Mouse (Mus musculus): ENCODE measurements at regions not wholly inside any gene's neighbourhood (a gene's known extent, or its start where the extent isn't known, plus 50 kb on each side); places are given as distances from the start of the nearest gene placed in this dataset.

GRCm38 (mm10) chr6:31085760-31086108, 126.9 kb upstream of the Klf14 start:
- no peak for TF ChIP-seq MAX (IDR thresholded peaks at IDR 0.05)
- no peak for TF ChIP-seq MYOG (IDR thresholded peaks at IDR 0.05; ENCODE audit: control insufficient read depth, extremely low read depth, insufficient read length)
- no peak for TF ChIP-seq USF1 (IDR thresholded peaks at IDR 0.05; ENCODE audit: low read depth)
- TF ChIP-seq CTCF (IDR thresholded peaks at IDR 0.05; ENCODE audit: control insufficient read depth, insufficient read depth, insufficient read length), result no peak
- no peak for TF ChIP-seq MYOD1 (IDR thresholded peaks at IDR 0.05; ENCODE audit: control insufficient read depth, insufficient read length, low read depth)
- TF ChIP-seq CEBPB (IDR thresholded peaks at IDR 0.05; ENCODE audit: low read depth), result no peak
- no peak for TF ChIP-seq FOSL1 (IDR thresholded peaks at IDR 0.05; ENCODE audit: insufficient read depth, low read length, poor library complexity, severe bottlenecking)
- Histone ChIP-seq H3K79me3 (ENCODE audit: low read depth) (peaks cover 62% of the 10 kb centered on the region), H3K79me2 (ENCODE audit: control insufficient read depth, insufficient read depth) (peaks cover 81% of the 10 kb centered on the region), H3K36me3 (ENCODE audit: control insufficient read depth, insufficient read depth) (peaks cover 76% of the 10 kb centered on the region), H3ac (ENCODE audit: control insufficient read depth, insufficient read length, low read depth) (peak overlapping the region; percentile 91), H3K4me3 (ENCODE audit: insufficient read depth, poor library complexity, severe bottlenecking) (peak overlapping the region; percentile 60), H3K27me3 (ENCODE audit: control insufficient read depth, insufficient read depth, insufficient read length) (no peaks in the 10 kb centered on the region)

- peaks cover 62% of the 10 kb centered on the region for H3K79me3 ChIP-seq (ENCODE audit: low read depth)
- H3K79me2 ChIP-seq (ENCODE audit: control insufficient read depth, insufficient read depth), result peaks cover 81% of the 10 kb centered on the region
- H3K36me3 ChIP-seq (ENCODE audit: control insufficient read depth, insufficient read depth), result peaks cover 76% of the 10 kb centered on the region
- peak overlapping the region; percentile 91 for H3ac ChIP-seq (ENCODE audit: control insufficient read depth, insufficient read length, low read depth)
- TF ChIP-seq CTCF (IDR thresholded peaks at IDR 0.05; ENCODE audit: control insufficient read depth, insufficient read depth, insufficient read length), result no peak
- no peak for TF ChIP-seq MYOG (IDR thresholded peaks at IDR 0.05; ENCODE audit: control insufficient read depth, extremely low read depth, insufficient read length)
- TF ChIP-seq MYOD1 (IDR thresholded peaks at IDR 0.05; ENCODE audit: control insufficient read depth, insufficient read length, low read depth), result no peak
- peak; percentile 89 for TF ChIP-seq USF1 (IDR thresholded peaks at IDR 0.05; ENCODE audit: low read depth)
- no peaks in the 10 kb centered on the region for H3K27me3 ChIP-seq (ENCODE audit: control insufficient read depth, insufficient read depth, insufficient read length)
- peak overlapping the region; percentile 60 for H3K4me3 ChIP-seq (ENCODE audit: insufficient read depth, poor library complexity, severe bottlenecking)
Observed at GRCm38 (mm10) chr6:31086283-31086682, 127.4 kb upstream of the Klf14 start.

- Histone ChIP-seq H3K79me3 (ENCODE audit: low read depth) (peaks cover 60% of the 10 kb centered on the region), H3K4me3 (ENCODE audit: insufficient read depth, poor library complexity, severe bottlenecking) (peak overlapping the region; percentile 60), H3K36me3 (ENCODE audit: control insufficient read depth, insufficient read depth) (peaks cover 77% of the 10 kb centered on the region), H3ac (ENCODE audit: control insufficient read depth, insufficient read length, low read depth) (peak overlapping the region; percentile 88), H3K27me3 (ENCODE audit: control insufficient read depth, insufficient read depth, insufficient read length) (no peaks in the 10 kb centered on the region), H3K79me2 (ENCODE audit: control insufficient read depth, insufficient read depth) (peaks cover 83% of the 10 kb centered on the region)
- TF ChIP-seq CTCF (IDR thresholded peaks at IDR 0.05; ENCODE audit: control insufficient read depth, insufficient read depth, insufficient read length) (no peak), MYOD1 (IDR thresholded peaks at IDR 0.05; ENCODE audit: control insufficient read depth, insufficient read length, low read depth) (no peak), CEBPB (IDR thresholded peaks at IDR 0.05; ENCODE audit: low read depth) (no peak), MAX (IDR thresholded peaks at IDR 0.05) (no peak), MYOG (IDR thresholded peaks at IDR 0.05; ENCODE audit: control insufficient read depth, extremely low read depth, insufficient read length) (no peak), FOSL1 (IDR thresholded peaks at IDR 0.05; ENCODE audit: insufficient read depth, low read length, poor library complexity, severe bottlenecking) (no peak)
Observed at GRCm38 (mm10) chr6:31086798-31087360, 128.0 kb upstream of the Klf14 start.

- TF ChIP-seq MAX (IDR thresholded peaks at IDR 0.05), result no peak
- TF ChIP-seq CEBPB (IDR thresholded peaks at IDR 0.05; ENCODE audit: low read depth), result no peak
- TF ChIP-seq MYOD1 (IDR thresholded peaks at IDR 0.05; ENCODE audit: control insufficient read depth, insufficient read length, low read depth), result no peak
- no peak for TF ChIP-seq USF1 (IDR thresholded peaks at IDR 0.05; ENCODE audit: low read depth)
- no peak for TF ChIP-seq MYOG (IDR thresholded peaks at IDR 0.05; ENCODE audit: control insufficient read depth, extremely low read depth, insufficient read length)
- no peak for TF ChIP-seq FOSL1 (IDR thresholded peaks at IDR 0.05; ENCODE audit: insufficient read depth, low read length, poor library complexity, severe bottlenecking)
- H3K79me2 ChIP-seq (ENCODE audit: control insufficient read depth, insufficient read depth), result peaks cover 88% of the 10 kb centered on the region
- peak overlapping the region; percentile 60 for H3K4me3 ChIP-seq (ENCODE audit: insufficient read depth, poor library complexity, severe bottlenecking)
- peak overlapping the region; percentile 88 for H3ac ChIP-seq (ENCODE audit: control insufficient read depth, insufficient read length, low read depth)
- H3K36me3 ChIP-seq (ENCODE audit: control insufficient read depth, insufficient read depth), result peaks cover 83% of the 10 kb centered on the region
- peaks cover 63% of the 10 kb centered on the region for H3K79me3 ChIP-seq (ENCODE audit: low read depth)
- H3K27me3 ChIP-seq (ENCODE audit: control insufficient read depth, insufficient read depth, insufficient read length), result no peaks in the 10 kb centered on the region
Observed at GRCm38 (mm10) chr6:31087511-31087910, 128.6 kb upstream of the Klf14 start.

GRCm38 (mm10) chr6:31088147-31088972, 129.5 kb upstream of the Klf14 start:
- Histone ChIP-seq H3K36me3 (ENCODE audit: control insufficient read depth, insufficient read depth) (peaks cover 84% of the 10 kb centered on the region), H3K79me2 (ENCODE audit: control insufficient read depth, insufficient read depth) (peaks cover 88% of the 10 kb centered on the region), H3K4me3 (ENCODE audit: insufficient read depth, poor library complexity, severe bottlenecking) (peak overlapping the region; percentile 60), H3ac (ENCODE audit: control insufficient read depth, insufficient read length, low read depth) (peak overlapping the region; percentile 86), H3K27me3 (ENCODE audit: control insufficient read depth, insufficient read depth, insufficient read length) (no peaks in the 10 kb centered on the region), H3K79me3 (ENCODE audit: low read depth) (peaks cover 65% of the 10 kb centered on the region)
- TF ChIP-seq FOSL1 (IDR thresholded peaks at IDR 0.05; ENCODE audit: insufficient read depth, low read length, poor library complexity, severe bottlenecking) (peak; percentile 64), USF1 (IDR thresholded peaks at IDR 0.05; ENCODE audit: low read depth) (peak; percentile 58), CEBPB (IDR thresholded peaks at IDR 0.05; ENCODE audit: low read depth) (peak; percentile 98), MYOD1 (IDR thresholded peaks at IDR 0.05; ENCODE audit: control insufficient read depth, insufficient read length, low read depth) (peak; percentile 90), MYOG (IDR thresholded peaks at IDR 0.05; ENCODE audit: control insufficient read depth, extremely low read depth, insufficient read length) (no peak), MAX (IDR thresholded peaks at IDR 0.05) (peak; percentile 86), CTCF (IDR thresholded peaks at IDR 0.05; ENCODE audit: control insufficient read depth, insufficient read depth, insufficient read length) (no peak)

Measured in C2C12 (cell line).